Mouse (Mus musculus): ENCODE measurements at regions not wholly inside any gene's neighbourhood (a gene's known extent, or its start where the extent isn't known, plus 50 kb on each side); places are given as distances from the start of the nearest gene placed in this dataset.

- TF ChIP-seq ZC3H11A (IDR thresholded peaks at IDR 0.05; ENCODE audit: low read depth, low read length): no peak
- no peak for TF ChIP-seq RAD21 (IDR thresholded peaks at IDR 0.05; ENCODE audit: low read depth, low read length)
- no peak for TF ChIP-seq RCOR1 (IDR thresholded peaks at IDR 0.05; ENCODE audit: low read depth, low read length)
- TF ChIP-seq UBTF (IDR thresholded peaks at IDR 0.05; ENCODE audit: borderline replicate concordance, insufficient read depth, low read depth, low read length): no peak
- no peak for TF ChIP-seq POLR2AphosphoS2 (IDR thresholded peaks at IDR 0.05; ENCODE audit: low read length)
- TF ChIP-seq TCF12 (IDR thresholded peaks at IDR 0.05; ENCODE audit: low read depth, low read length): no peak
- no peak for TF ChIP-seq USF1 (IDR thresholded peaks at IDR 0.05; ENCODE audit: low read depth, low read length)
- no peak for TF ChIP-seq KAT2A (conservative IDR thresholded peaks at IDR 0.05; ENCODE audit: low read depth, low read length)
- TF ChIP-seq CHD1 (IDR thresholded peaks at IDR 0.05; ENCODE audit: low read depth, low read length): no peak
- H3K79me2 ChIP-seq (ENCODE audit: control insufficient read depth, insufficient read depth, low read length, poor library complexity): no peaks in the 10 kb centered on the region
- no peak for DNase-seq (ENCODE audit: low read depth, low spot score)
- no peak overlapping the region for H3K27ac ChIP-seq (ENCODE audit: control insufficient read depth, low read depth, low read length)
- no peaks in the 10 kb centered on the region for H3K36me3 ChIP-seq (ENCODE audit: control insufficient read depth in 1 of 2, insufficient read depth in 2 of 2, low read length in 2 of 2)
- no peak overlapping the region for H3K9ac ChIP-seq (ENCODE audit: control insufficient read depth, low read depth, low read length, poor library complexity, severe bottlenecking)
- no peak overlapping the region for H3K4me3 ChIP-seq (ENCODE audit: control insufficient read depth in 1 of 2, insufficient read depth in 1 of 2, low read depth in 2 of 2, low read length in 2 of 2)
- H3K9me3 ChIP-seq (replicated peaks; ENCODE audit: insufficient read depth, low read length): no peaks in the 10 kb centered on the region
- no peaks in the 10 kb centered on the region for H3K27me3 ChIP-seq (ENCODE audit: control insufficient read depth in 1 of 2, insufficient read depth in 2 of 2, low read length in 2 of 2)
- H3K4me1 ChIP-seq (ENCODE audit: control insufficient read depth in 1 of 2, insufficient read depth in 2 of 2, low read length in 2 of 2): no peaks in the 10 kb centered on the region
Observed at GRCm38 (mm10) chrX:93888480-93888879, 56.5 kb upstream of the Pdk3 start.

- TF ChIP-seq USF1 (IDR thresholded peaks at IDR 0.05; ENCODE audit: low read depth, low read length) (no peak), BHLHE40 (IDR thresholded peaks at IDR 0.05; ENCODE audit: borderline replicate concordance, low read depth, low read length) (no peak), KAT2A (conservative IDR thresholded peaks at IDR 0.05; ENCODE audit: low read depth, low read length) (no peak), CHD1 (IDR thresholded peaks at IDR 0.05; ENCODE audit: low read depth, low read length) (no peak), SMC3 (IDR thresholded peaks at IDR 0.05; ENCODE audit: low read depth, low read length) (no peak), POLR2AphosphoS5 (IDR thresholded peaks at IDR 0.05; ENCODE audit: borderline replicate concordance, low read depth, low read length) (no peak), MAX (IDR thresholded peaks at IDR 0.05; ENCODE audit: low read length) (no peak), GABPA (IDR thresholded peaks at IDR 0.05; ENCODE audit: low read depth, low read length) (no peak), ELF1 (IDR thresholded peaks at IDR 0.05; ENCODE audit: low read depth, low read length) (no peak), ZC3H11A (IDR thresholded peaks at IDR 0.05; ENCODE audit: low read depth, low read length) (no peak), CHD2 (IDR thresholded peaks at IDR 0.05; ENCODE audit: low read length) (no peak)
- H3K4me3 ChIP-seq (ENCODE audit: control insufficient read depth in 1 of 2, insufficient read depth in 1 of 2, low read depth in 2 of 2, low read length in 2 of 2): no peak overlapping the region
Observed at GRCm38 (mm10) chrX:93888966-93889365, 57.0 kb upstream of the Pdk3 start.

More at GRCm38 (mm10) chrX:93888966-93889365, 57.0 kb upstream of the Pdk3 start:
- Histone ChIP-seq H3K27me3 (ENCODE audit: control insufficient read depth in 1 of 2, insufficient read depth in 2 of 2, low read length in 2 of 2) (no peaks in the 10 kb centered on the region), H3K27ac (ENCODE audit: control insufficient read depth, low read depth, low read length) (no peak overlapping the region), H3K36me3 (ENCODE audit: control insufficient read depth in 1 of 2, insufficient read depth in 2 of 2, low read length in 2 of 2) (no peaks in the 10 kb centered on the region), H3K4me1 (ENCODE audit: control insufficient read depth in 1 of 2, insufficient read depth in 2 of 2, low read length in 2 of 2) (no peaks in the 10 kb centered on the region), H3K9ac (ENCODE audit: control insufficient read depth, low read depth, low read length, poor library complexity, severe bottlenecking) (no peak overlapping the region), H3K9me3 (replicated peaks; ENCODE audit: insufficient read depth, low read length) (no peaks in the 10 kb centered on the region), H3K79me2 (ENCODE audit: control insufficient read depth, insufficient read depth, low read length, poor library complexity) (no peaks in the 10 kb centered on the region)
- no peak for DNase-seq (ENCODE audit: low read depth, low spot score)
